Comparison of ENCODE assay signal across 8 mouse cellular contexts in genomic region chrX:153832606-153833005, GRCm38 (mm10). TPM values are rescaled to one million over a fixed set of nuclear protein-coding genes. Genes with fewer than 3 reads are reported as not detected.
A peak's percentile ranks its signal among the peaks of the same experiment; 100 is the strongest.
DNase-seq lines count a peak whose midpoint lies in the region; ATAC-seq and TF ChIP-seq lines count a peak whose summit lies in the region.

No protein-coding gene starts in this region.

- H3K4me2 ChIP-seq in kidney, postnatal 0 days (ENCODE audit: low read length) = peak overlapping the region; percentile 55
- peak overlapping the region; percentile 47 for H3K4me2 ChIP-seq in forebrain, embryonic 11.5 days (ENCODE audit: low read depth, low read length, severe bottlenecking)
- peak overlapping the region; percentile 49 for H3K4me2 ChIP-seq in limb, embryonic 15.5 days
- peak overlapping the region; percentile 60 for H3K4me2 ChIP-seq in stomach, embryonic 16.5 days (ENCODE audit: low read depth, low read length)

- no peaks in the 10 kb centered on the region for H3K4me1 ChIP-seq in kidney, postnatal 0 days (replicated peaks; ENCODE audit: insufficient read depth, low read length)
- no peaks in the 10 kb centered on the region for H3K4me1 ChIP-seq in bone marrow macrophage, adult 2 months (ENCODE audit: control insufficient read depth, insufficient read depth, low read length)
- no peaks in the 10 kb centered on the region for H3K4me1 ChIP-seq in forebrain, embryonic 11.5 days (replicated peaks; ENCODE audit: control insufficient read depth, insufficient read depth, low read length)
- H3K4me1 ChIP-seq in limb, embryonic 15.5 days = no peaks in the 10 kb centered on the region
- no peaks in the 10 kb centered on the region for H3K4me1 ChIP-seq in stomach, embryonic 16.5 days (ENCODE audit: control insufficient read depth, insufficient read depth, low read length)

- ATAC-seq in kidney, postnatal 0 days (replicated peaks; ENCODE audit: low FRiP score, low read depth) = no peak
- peak; percentile 71 for ATAC-seq in forebrain, embryonic 11.5 days (replicated peaks; ENCODE audit: low FRiP score)
- no peak for ATAC-seq in limb, embryonic 15.5 days (ENCODE audit: insufficient number of reproducible peaks, low FRiP score, low TSS enrichment, low read depth)
- peak; percentile 44; the same call in 1 of the 2 replicates for ATAC-seq in stomach, embryonic 16.5 days (ENCODE audit: insufficient read depth, low FRiP score)

- no peaks in the 10 kb centered on the region for H3K9me3 ChIP-seq in kidney, postnatal 0 days (replicated peaks; ENCODE audit: low read length)
- H3K9me3 ChIP-seq in forebrain, embryonic 11.5 days (ENCODE audit: control insufficient read depth, low read length) = no peaks in the 10 kb centered on the region
- H3K9me3 ChIP-seq in limb, embryonic 15.5 days = no peaks in the 10 kb centered on the region
- H3K9me3 ChIP-seq in stomach, embryonic 16.5 days (replicated peaks; ENCODE audit: control insufficient read depth, low read length) = no peaks in the 10 kb centered on the region

- H3K9ac ChIP-seq in kidney, postnatal 0 days (ENCODE audit: low read depth, low read length) = 0 out of 2 replicates have a peak overlapping the region, but pooled peaks have one; percentile 35
- peak overlapping the region; percentile 49 for H3K9ac ChIP-seq in forebrain, embryonic 11.5 days (ENCODE audit: low read length)
- H3K9ac ChIP-seq in limb, embryonic 15.5 days = peak overlapping the region; percentile 45; the same call in 1 of the 2 replicates
- peak overlapping the region; percentile 67 for H3K9ac ChIP-seq in stomach, embryonic 16.5 days (ENCODE audit: low read length)

- H3K27me3 ChIP-seq in kidney, postnatal 0 days (ENCODE audit: insufficient read depth, low read length) = no peaks in the 10 kb centered on the region
- no peaks in the 10 kb centered on the region for H3K27me3 ChIP-seq in forebrain, embryonic 11.5 days (ENCODE audit: control insufficient read depth, insufficient read depth, low read length)
- no peaks in the 10 kb centered on the region for H3K27me3 ChIP-seq in limb, embryonic 15.5 days
- no peaks in the 10 kb centered on the region for H3K27me3 ChIP-seq in stomach, embryonic 16.5 days (ENCODE audit: control insufficient read depth, insufficient read depth, low read length)

- 25% methylated on average over 14 of the region's 14 CpGs for WGBS in kidney, postnatal 0 days
- WGBS in forebrain, embryonic 11.5 days = 33% methylated on average over 14 of the region's 14 CpGs
- WGBS in limb, embryonic 15.5 days = 26% methylated on average over 14 of the region's 14 CpGs
- 16% methylated on average over 14 of the region's 14 CpGs for WGBS in stomach, embryonic 16.5 days

- no peak for DNase-seq in kidney, postnatal 0 days (ENCODE audit: low spot score)
- no peak for DNase-seq in kidney, postnatal 36 days
- DNase-seq in forebrain, embryonic 11.5 days (ENCODE audit: low spot score) = no peak
- no peak for DNase-seq in ovary, postnatal 10 days (ENCODE audit: low spot score)
- no peak for DNase-seq in cerebellum, postnatal 36 days

- no peaks in the 10 kb centered on the region for H3K36me3 ChIP-seq in kidney, postnatal 0 days (ENCODE audit: insufficient read depth, low read length)
- H3K36me3 ChIP-seq in forebrain, embryonic 11.5 days (ENCODE audit: control insufficient read depth, insufficient read depth, low read length) = no peaks in the 10 kb centered on the region
- no peaks in the 10 kb centered on the region for H3K36me3 ChIP-seq in limb, embryonic 15.5 days
- H3K36me3 ChIP-seq in stomach, embryonic 16.5 days (ENCODE audit: control insufficient read depth, insufficient read depth, low read length) = no peaks in the 10 kb centered on the region

- no peak for TF ChIP-seq CTCF in kidney, postnatal 0 days (IDR thresholded peaks at IDR 0.05; ENCODE audit: low read depth)
- TF ChIP-seq CTCF in bone marrow macrophage, adult 2 months (IDR thresholded peaks at IDR 0.05; ENCODE audit: low read depth, low read length) = no peak

- no peak for TF ChIP-seq POLR2A in bone marrow macrophage, adult 2 months (IDR thresholded peaks at IDR 0.05; ENCODE audit: borderline replicate concordance, low read depth, low read length)

- H3K27ac ChIP-seq in kidney, postnatal 0 days = no peak overlapping the region
- H3K27ac ChIP-seq in bone marrow macrophage, adult 2 months (ENCODE audit: insufficient read depth, low read depth, low read length) = no peak overlapping the region
- no peak overlapping the region for H3K27ac ChIP-seq in forebrain, embryonic 11.5 days (ENCODE audit: low read depth, low read length)
- H3K27ac ChIP-seq in limb, embryonic 15.5 days = peak overlapping the region; percentile 74; the same call in 1 of the 2 replicates
- no peak overlapping the region for H3K27ac ChIP-seq in stomach, embryonic 16.5 days (ENCODE audit: low read length)

- peak overlapping the region; percentile 48 for H3K4me3 ChIP-seq in kidney, postnatal 0 days (replicated peaks; ENCODE audit: low read depth, low read length)
- H3K4me3 ChIP-seq in bone marrow macrophage, adult 2 months (ENCODE audit: insufficient read depth, low read length) = peak overlapping the region; percentile 58
- peak overlapping the region; percentile 43 for H3K4me3 ChIP-seq in forebrain, embryonic 11.5 days (ENCODE audit: low read depth, low read length)
- peak overlapping the region; percentile 53 for H3K4me3 ChIP-seq in limb, embryonic 15.5 days
- H3K4me3 ChIP-seq in stomach, embryonic 16.5 days (replicated peaks; ENCODE audit: low read length) = peak overlapping the region; percentile 57

RNA-seq across cellular contexts. Expression of gene Spin2c, which starts 0.6 kb away (rescaled TPM):
- polyA plus RNA-seq in kidney, postnatal 0 days (2015; fragmentation: Nextera tagmentation; extraction: Ambion mirVana) = 13.4 and 13.9 TPM in 2 replicates
- not detected in 2 replicates for polyA plus RNA-seq in bone marrow macrophage, adult 2 months (2012; ENCODE audit: insufficient read depth, insufficient read length, missing spikeins)
- polyA plus RNA-seq in forebrain, embryonic 11.5 days (2014; fragmentation: Nextera tagmentation; extraction: Ambion mirVana) = 17.4 and 19.3 TPM in 2 replicates
- 19.0 and 19.5 TPM in 2 replicates for polyA plus RNA-seq in limb, embryonic 15.5 days (2015; fragmentation: Nextera tagmentation; extraction: Ambion mirVana)
- polyA plus RNA-seq in stomach, embryonic 16.5 days (2015; fragmentation: Nextera tagmentation; extraction: Ambion mirVana) = 10.3 and 10.9 TPM in 2 replicates

Comparison
In these comparisons a context has a peak if more than half of its experiments do, and no peak if none do; other contexts are left out.
1. ATAC-seq: peak in forebrain, embryonic 11.5 days (single experiment) and stomach, embryonic 16.5 days (single experiment); none in kidney, postnatal 0 days (single experiment) and limb, embryonic 15.5 days (single experiment).
2. Peak in every context shown above with its lines, with median percentiles within 50 percentile points of each other: H3K4me2 ChIP-seq, H3K4me3 ChIP-seq and H3K9ac ChIP-seq.